Mouse (Mus musculus) monocyte, adult 59 days (primary cell): ENCODE data around the gene Tesmin. TPM values are rescaled to one million over a fixed set of nuclear protein-coding genes. Genes with fewer than 3 reads are reported as not detected.

Experiments
- total RNA-seq, 2 experiments: library from RNA; stranded (reverse); gene quantifications; one replicate each; pipeline ENCODE4 v1.2.4; 2023

Tesmin gene
- 1 to 10 TPM; 4.2 to 5.3 TPM for total RNA-seq

DNA sequence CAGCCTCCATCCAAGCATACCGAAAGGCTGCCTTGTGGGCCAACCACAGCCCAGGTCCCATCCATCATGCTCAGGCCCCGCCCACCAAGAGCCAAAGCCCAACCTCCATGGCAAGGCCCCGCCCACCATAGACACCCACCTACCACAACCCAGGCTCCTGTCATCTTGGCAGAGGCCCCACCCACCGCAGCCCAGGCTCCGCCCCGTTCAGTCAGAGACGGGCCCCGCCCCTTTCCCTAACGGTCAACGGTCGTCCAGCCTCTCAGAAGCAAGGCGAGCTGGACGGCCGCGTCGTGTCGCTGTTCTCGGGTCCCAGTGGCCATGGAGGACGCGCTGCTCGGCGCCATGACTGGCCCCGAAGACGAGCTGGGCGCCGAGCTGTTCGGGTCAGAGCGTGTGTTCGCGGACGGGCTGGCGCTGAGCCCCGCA, at the start of gene Tesmin:
TSS of gene Tesmin (plus strand) at position 229 of the 429 bp plus-strand sequence.

GRCm38 (mm10) chr19:3414268-3414733, 25.6 kb downstream of the Tesmin start, which contains the start of gene Gal:
Gene Gal, minus strand, starts transcription at chr19:3414544.

Other genes with a start within 250 kb of the Tesmin start
- 10 to 100 TPM; 28.3 to 33.9 TPM for gene Mrpl21, start 106.0 kb upstream of the Tesmin start, total RNA-seq
- 1 to 10 TPM; 7.4 to 7.8 TPM for gene Ighmbp2, start 105.8 kb upstream of the Tesmin start, total RNA-seq
- 100 to 1,000 TPM; 154 to 165 TPM for gene Cpt1a, start 66.5 kb upstream of the Tesmin start, total RNA-seq
- under 1 TPM in 1 of 2 experiments, not detected in 1; 0.70 TPM for gene Gal, start 25.7 kb downstream of the Tesmin start, total RNA-seq
- gene Ppp6r3, start 186.9 kb downstream of the Tesmin start, total RNA-seq: 100 to 1,000 TPM; 124 to 125 TPM